ENCODE assay signal across 15 mouse cellular contexts in genomic region chr8:12555515-12556145, GRCm38 (mm10). TPM values are rescaled to one million over a fixed set of nuclear protein-coding genes. Genes with fewer than 3 reads are reported as not detected.
DNase-seq lines count a peak whose midpoint lies in the region; ATAC-seq lines count a peak whose summit lies in the region.
"Had no signal": no experiment of that assay in that cellular context is flagged by ENCODE, and none has a peak within 500 bp of the region (broad histone marks: within the 10 kb centered on the region; RNA-seq: fewer than 3 reads in every experiment).

No protein-coding gene starts in this region.

- intact Hi-C loops in left cerebral cortex, postnatal 4 days (cut with DNase I): no loop called here
- intact Hi-C loops in left cerebral cortex, postnatal 25 days (cut with DNase I): no loop called here

- H3K27me3 ChIP-seq in forebrain, embryonic 11.5 days (ENCODE audit: control insufficient read depth, insufficient read depth, low read length): peaks cover 4% of the 10 kb centered on the region; the same call in 1 of the 2 replicates
- peaks cover 16% of the 10 kb centered on the region; the same call in 1 of the 2 replicates for H3K27me3 ChIP-seq in forebrain, embryonic 13.5 days
- peaks cover 55% of the 10 kb centered on the region for H3K27me3 ChIP-seq in neural tube, embryonic 12.5 days (replicated peaks)

- H3K4me1 ChIP-seq in forebrain, embryonic 11.5 days (replicated peaks; ENCODE audit: control insufficient read depth, insufficient read depth, low read length): peaks cover 3% of the 10 kb centered on the region; the same call in 1 of the 2 replicates
- H3K4me1 ChIP-seq in forebrain, embryonic 13.5 days: peaks cover 16% of the 10 kb centered on the region
- peaks cover 9% of the 10 kb centered on the region; the same call in 1 of the 2 replicates for H3K4me1 ChIP-seq in neural tube, embryonic 12.5 days
- H3K4me1 ChIP-seq: embryonic facial prominence, embryonic 13.5 days; limb, embryonic 15.5 days had no signal

- no peak overlapping the region for H3K27ac ChIP-seq in forebrain, embryonic 11.5 days (ENCODE audit: low read depth, low read length)
- no peak overlapping the region for H3K27ac ChIP-seq in forebrain, embryonic 13.5 days
- H3K27ac ChIP-seq in neural tube, embryonic 12.5 days: no peak overlapping the region
- H3K27ac ChIP-seq: embryonic facial prominence, embryonic 13.5 days; limb, embryonic 15.5 days had no signal

- H3K4me2 ChIP-seq in forebrain, embryonic 11.5 days (ENCODE audit: low read depth, low read length, severe bottlenecking): no peak overlapping the region
- no peak overlapping the region for H3K4me2 ChIP-seq in forebrain, embryonic 13.5 days
- no peak overlapping the region for H3K4me2 ChIP-seq in neural tube, embryonic 12.5 days (replicated peaks)
- H3K4me2 ChIP-seq: embryonic facial prominence, embryonic 13.5 days; limb, embryonic 15.5 days had no signal

- H3K9ac ChIP-seq in forebrain, embryonic 11.5 days (ENCODE audit: low read length): no peak overlapping the region
- H3K9ac ChIP-seq in forebrain, embryonic 13.5 days: no peak overlapping the region
- H3K9ac ChIP-seq in neural tube, embryonic 12.5 days: no peak overlapping the region
- H3K9ac ChIP-seq: embryonic facial prominence, embryonic 13.5 days; limb, embryonic 15.5 days had no signal

- ATAC-seq in forebrain, embryonic 11.5 days (replicated peaks; ENCODE audit: low FRiP score): no peak
- ATAC-seq in forebrain, embryonic 13.5 days: no peak
- peak; percentile 82 for ATAC-seq in neural tube, embryonic 12.5 days (ENCODE audit: low FRiP score, low read depth)

- peaks cover 4% of the 10 kb centered on the region; the same call in 1 of the 2 replicates for H3K9me3 ChIP-seq in forebrain, embryonic 11.5 days (ENCODE audit: control insufficient read depth, low read length)
- H3K9me3 ChIP-seq in forebrain, embryonic 13.5 days (replicated peaks): 0 out of 2 replicates have a peak, but pooled peaks cover 5% of the 10 kb centered on the region
- 0 out of 2 replicates have a peak, but pooled peaks cover 5% of the 10 kb centered on the region for H3K9me3 ChIP-seq in neural tube, embryonic 12.5 days
- H3K9me3 ChIP-seq: limb, embryonic 15.5 days had no signal

- WGBS in forebrain, embryonic 11.5 days: 42% methylated on average over 15 of the region's 15 CpGs
- WGBS in forebrain, embryonic 13.5 days: 38% methylated on average over 15 of the region's 15 CpGs
- 22% methylated on average over 15 of the region's 15 CpGs for WGBS in neural tube, embryonic 12.5 days

- peak; percentile 61 for DNase-seq in forebrain, embryonic 11.5 days (ENCODE audit: low spot score)
- DNase-seq in left cerebral cortex, postnatal 4 days: peak; percentile 25
- no peak for DNase-seq in left cerebral cortex, postnatal 25 days (ENCODE audit: low spot score in 2 of 2)
- DNase-seq in embryo, embryonic 11 days: peak; percentile 63
- DNase-seq in kidney, adult 8-10 months: no peak
- no peak for DNase-seq in lung, postnatal 4 days
- DNase-seq: adrenal gland, postnatal 10 days; B cell, adult 2 months; thymus, postnatal 25 days had no signal

- H3K4me3 ChIP-seq in forebrain, embryonic 11.5 days (ENCODE audit: low read depth, low read length): no peak overlapping the region
- no peak overlapping the region for H3K4me3 ChIP-seq in forebrain, embryonic 13.5 days
- H3K4me3 ChIP-seq in neural tube, embryonic 12.5 days: no peak overlapping the region
- H3K4me3 ChIP-seq: embryonic facial prominence, embryonic 13.5 days; limb, embryonic 15.5 days had no signal

- no peaks in the 10 kb centered on the region for H3K36me3 ChIP-seq in forebrain, embryonic 11.5 days (ENCODE audit: control insufficient read depth, insufficient read depth, low read length)
- no peaks in the 10 kb centered on the region for H3K36me3 ChIP-seq in forebrain, embryonic 13.5 days (ENCODE audit: poor library complexity, severe bottlenecking)
- H3K36me3 ChIP-seq in neural tube, embryonic 12.5 days: no peaks in the 10 kb centered on the region
- H3K36me3 ChIP-seq: embryonic facial prominence, embryonic 13.5 days; limb, embryonic 15.5 days had no signal

RNA-seq across cellular contexts. Expression of gene Spaca7, which starts 17.2 kb away (rescaled TPM):
- polyA plus RNA-seq in forebrain, embryonic 11.5 days (2014; fragmentation: Nextera tagmentation; extraction: Ambion mirVana): not detected in 2 replicates
- not detected in 2 replicates for polyA plus RNA-seq in forebrain, embryonic 13.5 days (2015; fragmentation: Nextera tagmentation; extraction: Ambion mirVana)
- total RNA-seq in left cerebral cortex, postnatal 4 days (2021): not detected
- not detected for total RNA-seq in left cerebral cortex, postnatal 25 days (2021)
- not detected in 2 replicates for polyA plus RNA-seq in neural tube, embryonic 12.5 days (2016; fragmentation: Nextera tagmentation; extraction: Ambion mirVana)
- total RNA-seq: adrenal gland, postnatal 10 days; megakaryocyte progenitor cell, adult 5-6 weeks had no signal
- polyA plus RNA-seq: embryonic facial prominence, embryonic 13.5 days; heart, embryonic 14.5 days; limb, embryonic 15.5 days had no signal

Comparison
In these comparisons a context has a peak if more than half of its experiments do, and no peak if none do; other contexts are left out.
1. DNase-seq: peak in forebrain, embryonic 11.5 days (single experiment), left cerebral cortex, postnatal 4 days (single experiment) and embryo, embryonic 11 days (single experiment); none in left cerebral cortex, postnatal 25 days (0 of 2), kidney, adult 8-10 months (0 of 2) and lung, postnatal 4 days (0 of 2).